Mouse (Mus musculus) adrenal gland (tissue): ENCODE results near the gene Elob.

Experiments used
- intact Hi-C: fragments of 180-260 bp; cut with DNase I; formaldehyde crosslinking; loops from one replicate; pipeline ENCODE4 v1.15.1; 2025

Gene Elob

GRCm38 (mm10) chr17:23828271-23829001 lies 500 bp downstream of the Elob start:
- intact Hi-C loops, result no loop called here

GRCm38 (mm10) chr17:23825591-23825990 lies 3.3 kb downstream of the Elob start:
- intact Hi-C loops, result no loop called here

- intact Hi-C loops, result loop anchor here (2.0 kb wide), 1 partner anchor 17 kb away; no protein-coding TSS in a partner anchor
Observed at GRCm38 (mm10) chr17:23823614-23824013, 5.3 kb downstream of the Elob start.

GRCm38 (mm10) chr17:23823018-23823417 lies 5.9 kb downstream of the Elob start:
- intact Hi-C loops, result loop anchor here (2.0 kb wide), 1 partner anchor 16 kb away; no protein-coding TSS in a partner anchor

- intact Hi-C loops, result loop anchor here (2.0 kb wide), 1 partner anchor 15 kb away; no protein-coding TSS in a partner anchor
Observed at GRCm38 (mm10) chr17:23822094-23822493, 6.8 kb downstream of the Elob start.

GRCm38 (mm10) chr17:23820731-23821130 lies 8.2 kb downstream of the Elob start:
- intact Hi-C loops, result no loop called here

GRCm38 (mm10) chr17:23819235-23819634 lies 9.7 kb downstream of the Elob start:
- intact Hi-C loops, result no loop called here

- intact Hi-C loops, result no loop called here
Observed at GRCm38 (mm10) chr17:23818579-23818978, 10.4 kb downstream of the Elob start.

GRCm38 (mm10) chr17:23815641-23816040 lies 13.3 kb downstream of the Elob start:
- intact Hi-C loops, result no loop called here

GRCm38 (mm10) chr17:23807918-23808317 lies 21.0 kb downstream of the Elob start:
- intact Hi-C loops, result loop anchor here (2.0 to 5.0 kb wide), 2 partner anchors 15 to 36 kb away; partner anchors contain the start of gene Flywch1

- intact Hi-C loops, result loop anchor here (2.0 to 5.0 kb wide), 2 partner anchors 16 to 35 kb away; partner anchors contain the start of gene Flywch1
Observed at GRCm38 (mm10) chr17:23806867-23807266, 22.1 kb downstream of the Elob start.

- intact Hi-C loops, result loop anchor here (5.0 kb wide), 1 partner anchor 32 kb away; the partner anchor contains the start of gene Flywch1
Observed at GRCm38 (mm10) chr17:23804426-23805085, 24.4 kb downstream of the Elob start.

- intact Hi-C loops, result no loop called here
Observed at GRCm38 (mm10) chr17:23803366-23804041, 25.4 kb downstream of the Elob start.

- intact Hi-C loops, result no loop called here
Observed at GRCm38 (mm10) chr17:23802746-23803365, 26.1 kb downstream of the Elob start.

- intact Hi-C loops, result no loop called here
Observed at GRCm38 (mm10) chr17:23801627-23802026, 27.3 kb downstream of the Elob start.

GRCm38 (mm10) chr17:23797316-23797715 lies 31.6 kb downstream of the Elob start:
- intact Hi-C loops, result no loop called here

GRCm38 (mm10) chr17:23795323-23795722 lies 33.6 kb downstream of the Elob start:
- intact Hi-C loops, result no loop called here

- intact Hi-C loops, result no loop called here
Observed at GRCm38 (mm10) chr17:23791079-23791357, 37.9 kb downstream of the Elob start.

- intact Hi-C loops, result no loop called here
Observed at GRCm38 (mm10) chr17:23790269-23791078, 38.5 kb downstream of the Elob start, which contains the start of gene Srrm2. TSS of gene Srrm2 (plus strand) at chr17:23790532.

- intact Hi-C loops, result no loop called here
Observed at GRCm38 (mm10) chr17:23789749-23790268, 39.1 kb downstream of the Elob start.
